Mouse (Mus musculus): Measurements from ENCODE around the gene Catip. TPM values are rescaled to one million over a fixed set of nuclear protein-coding genes. Genes with fewer than 3 reads are reported as not detected.

Gene Catip
- polyA plus RNA-seq, 1 experiment from 2014 or later, result 0.63 TPM

DNA sequence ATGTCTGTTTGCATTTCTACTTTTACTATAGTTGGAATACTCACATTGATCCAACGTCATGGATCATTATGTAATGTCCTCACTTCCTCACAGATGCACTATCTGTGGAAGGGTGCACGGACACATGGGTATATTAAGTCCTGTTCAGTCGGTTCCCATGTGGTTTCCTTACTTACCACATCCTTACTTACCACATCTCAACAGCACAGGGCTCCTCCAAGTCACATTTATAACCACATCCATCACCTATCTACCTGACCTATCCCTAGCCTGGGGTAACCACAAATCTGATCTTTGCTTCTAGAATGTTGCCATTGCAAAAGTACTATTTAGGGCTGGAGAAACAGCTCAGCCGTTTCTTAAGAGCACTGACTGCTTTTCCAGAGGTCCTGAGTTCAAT lies 11.5 kb downstream of the Catip start:
- no peaks in the 10 kb centered on the region for H3K9me3 ChIP-seq (ENCODE audit: low read depth, low read length)
- no peak overlapping the region for H3K4me2 ChIP-seq
- no peaks in the 10 kb centered on the region for H3K27me3 ChIP-seq (ENCODE audit: insufficient read depth, low read length)
- no peak overlapping the region for H3K4me3 ChIP-seq (ENCODE audit: low read depth, low read length)
- no peaks in the 10 kb centered on the region for H3K36me3 ChIP-seq (ENCODE audit: insufficient read depth)
- no peak overlapping the region for H3K9ac ChIP-seq
- no peak overlapping the region for H3K27ac ChIP-seq (ENCODE audit: low read depth)
- H3K4me1 ChIP-seq (ENCODE audit: insufficient read depth), result no peaks in the 10 kb centered on the region
- WGBS, result 45% methylated on average over 4 of the region's 4 CpGs
- no peak for ATAC-seq (ENCODE audit: insufficient read depth)
- TF ChIP-seq CTCF (IDR thresholded peaks at IDR 0.05; ENCODE audit: low read depth), result no peak
- no peak for DNase-seq

GRCm38 (mm10) chr1:74374980-74375379 lies 13.1 kb downstream of the Catip start, which contains the start of gene Slc11a1:
TSS of gene Slc11a1 (plus strand) at chr1:74375195.
- DNase-seq (no peak), ATAC-seq (ENCODE audit: insufficient read depth) (no peak)
- H3K4me1 ChIP-seq (ENCODE audit: insufficient read depth), result no peaks in the 10 kb centered on the region
- H3K36me3 ChIP-seq (ENCODE audit: insufficient read depth), result no peaks in the 10 kb centered on the region
- no peak for TF ChIP-seq CTCF (IDR thresholded peaks at IDR 0.05; ENCODE audit: low read depth)
- H3K4me2 ChIP-seq, result no peak within 1 kb of the TSS
- no peak within 1 kb of the TSS for H3K4me3 ChIP-seq (ENCODE audit: low read depth, low read length)
- no peaks in the 10 kb centered on the region for H3K9me3 ChIP-seq (ENCODE audit: low read depth, low read length)
- no peaks in the 10 kb centered on the region for H3K27me3 ChIP-seq (ENCODE audit: insufficient read depth, low read length)
- H3K27ac ChIP-seq (ENCODE audit: low read depth), result no peak within 1 kb of the TSS
- no peak within 1 kb of the TSS for H3K9ac ChIP-seq
- 64% methylated on average over 8 of the region's 8 CpGs for WGBS

GRCm38 (mm10) chr1:74375561-74375960 lies 13.7 kb downstream of the Catip start:
- no peaks in the 10 kb centered on the region for H3K36me3 ChIP-seq (ENCODE audit: insufficient read depth)
- no peak for ATAC-seq (ENCODE audit: insufficient read depth)
- WGBS, result 74% methylated on average over 10 of the region's 10 CpGs

DNA sequence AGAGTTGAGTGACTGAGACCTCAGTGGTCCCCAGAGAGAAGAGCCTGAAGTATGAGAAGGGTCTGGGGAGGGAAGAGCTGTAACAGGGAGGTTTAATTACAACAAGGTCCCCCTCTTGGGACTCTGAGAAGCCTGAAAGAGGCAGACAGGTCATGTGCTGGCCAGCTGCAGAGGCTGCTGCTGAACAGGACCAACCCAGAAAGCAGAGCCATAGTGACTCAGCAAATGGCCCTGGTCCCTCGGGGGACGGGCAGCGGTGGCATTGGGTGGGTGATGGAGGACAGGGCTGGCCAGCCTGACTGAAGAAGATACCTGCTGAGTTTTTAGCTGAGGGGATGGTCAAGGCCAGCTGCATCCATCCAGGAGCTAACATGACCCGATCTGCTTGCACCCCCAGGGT lies 14.5 kb downstream of the Catip start:
- 81% methylated on average over 4 of the region's 4 CpGs for WGBS
- no peak for ATAC-seq (ENCODE audit: insufficient read depth)

More at GRCm38 (mm10) chr1:74375561-74375960, 13.7 kb downstream of the Catip start:
- Histone ChIP-seq H3K4me2 (no peak overlapping the region), H3K9ac (no peak overlapping the region), H3K27me3 (ENCODE audit: insufficient read depth, low read length) (no peaks in the 10 kb centered on the region), H3K9me3 (ENCODE audit: low read depth, low read length) (no peaks in the 10 kb centered on the region), H3K4me1 (ENCODE audit: insufficient read depth) (no peaks in the 10 kb centered on the region), H3K4me3 (ENCODE audit: low read depth, low read length) (no peak overlapping the region), H3K27ac (ENCODE audit: low read depth) (no peak overlapping the region)
- no peak for DNase-seq
- TF ChIP-seq CTCF (IDR thresholded peaks at IDR 0.05; ENCODE audit: low read depth), result no peak

GRCm38 (mm10) chr1:74379058-74379504 lies 17.2 kb downstream of the Catip start:
- Histone ChIP-seq H3K9me3 (ENCODE audit: low read depth, low read length) (no peaks in the 10 kb centered on the region), H3K4me2 (no peak overlapping the region), H3K27me3 (ENCODE audit: insufficient read depth, low read length) (no peaks in the 10 kb centered on the region), H3K4me3 (ENCODE audit: low read depth, low read length) (no peak overlapping the region), H3K4me1 (ENCODE audit: insufficient read depth) (no peaks in the 10 kb centered on the region), H3K27ac (ENCODE audit: low read depth) (no peak overlapping the region), H3K36me3 (ENCODE audit: insufficient read depth) (no peaks in the 10 kb centered on the region), H3K9ac (no peak overlapping the region)
- WGBS, result 81% methylated on average over 7 of the region's 7 CpGs
- ATAC-seq (ENCODE audit: insufficient read depth) (no peak), DNase-seq (no peak)
- TF ChIP-seq CTCF (IDR thresholded peaks at IDR 0.05; ENCODE audit: low read depth), result no peak

More for the DNA sequence above, 14.5 kb downstream of the Catip start:
- no peaks in the 10 kb centered on the region for H3K4me1 ChIP-seq (ENCODE audit: insufficient read depth)
- H3K36me3 ChIP-seq (ENCODE audit: insufficient read depth), result no peaks in the 10 kb centered on the region
- H3K4me3 ChIP-seq (ENCODE audit: low read depth, low read length), result no peak overlapping the region
- no peak overlapping the region for H3K9ac ChIP-seq
- TF ChIP-seq CTCF (IDR thresholded peaks at IDR 0.05; ENCODE audit: low read depth), result no peak
- H3K4me2 ChIP-seq, result no peak overlapping the region
- H3K9me3 ChIP-seq (ENCODE audit: low read depth, low read length), result no peaks in the 10 kb centered on the region
- no peak for DNase-seq
- no peaks in the 10 kb centered on the region for H3K27me3 ChIP-seq (ENCODE audit: insufficient read depth, low read length)
- H3K27ac ChIP-seq (ENCODE audit: low read depth), result no peak overlapping the region

DNA sequence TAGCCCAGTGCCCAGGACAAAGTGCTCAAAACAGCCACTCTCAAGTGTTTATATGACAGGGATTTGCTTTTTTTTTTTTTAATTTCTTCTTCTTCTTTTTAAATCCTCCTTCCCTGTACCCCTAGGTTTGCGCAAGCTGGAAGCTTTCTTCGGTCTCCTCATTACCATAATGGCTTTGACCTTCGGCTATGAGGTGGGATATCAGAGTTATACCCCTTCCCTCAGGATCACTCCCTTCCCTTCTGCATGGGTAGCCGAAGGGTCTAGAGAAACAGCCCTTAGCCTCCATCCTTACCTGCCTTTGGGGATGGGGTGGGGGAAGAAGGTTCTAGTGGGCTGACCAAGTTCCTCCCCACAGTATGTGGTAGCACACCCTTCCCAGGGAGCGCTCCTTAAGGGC lies 18.6 kb downstream of the Catip start:
- H3K36me3 ChIP-seq (ENCODE audit: insufficient read depth), result no peaks in the 10 kb centered on the region
- 48% methylated on average over 5 of the region's 5 CpGs for WGBS
- ATAC-seq (ENCODE audit: insufficient read depth), result no peak
- no peaks in the 10 kb centered on the region for H3K9me3 ChIP-seq (ENCODE audit: low read depth, low read length)
- H3K4me3 ChIP-seq (ENCODE audit: low read depth, low read length), result no peak overlapping the region
- no peaks in the 10 kb centered on the region for H3K27me3 ChIP-seq (ENCODE audit: insufficient read depth, low read length)
- no peak overlapping the region for H3K27ac ChIP-seq (ENCODE audit: low read depth)
- no peak overlapping the region for H3K9ac ChIP-seq
- no peak overlapping the region for H3K4me2 ChIP-seq
- no peak for DNase-seq
- H3K4me1 ChIP-seq (ENCODE audit: insufficient read depth), result no peaks in the 10 kb centered on the region
- no peak for TF ChIP-seq CTCF (IDR thresholded peaks at IDR 0.05; ENCODE audit: low read depth)

- Histone ChIP-seq H3K27me3 (ENCODE audit: insufficient read depth, low read length) (no peaks in the 10 kb centered on the region), H3K9me3 (ENCODE audit: low read depth, low read length) (no peaks in the 10 kb centered on the region), H3K4me1 (ENCODE audit: insufficient read depth) (no peaks in the 10 kb centered on the region), H3K4me2 (no peak overlapping the region), H3K9ac (no peak overlapping the region), H3K4me3 (ENCODE audit: low read depth, low read length) (no peak overlapping the region), H3K36me3 (ENCODE audit: insufficient read depth) (no peaks in the 10 kb centered on the region), H3K27ac (ENCODE audit: low read depth) (no peak overlapping the region)
- 89% methylated on average over 10 of the region's 10 CpGs for WGBS
- ATAC-seq (ENCODE audit: insufficient read depth) (no peak), DNase-seq (no peak)
- TF ChIP-seq CTCF (IDR thresholded peaks at IDR 0.05; ENCODE audit: low read depth), result no peak
Measured at GRCm38 (mm10) chr1:74381588-74382021, 19.7 kb downstream of the Catip start.

DNA sequence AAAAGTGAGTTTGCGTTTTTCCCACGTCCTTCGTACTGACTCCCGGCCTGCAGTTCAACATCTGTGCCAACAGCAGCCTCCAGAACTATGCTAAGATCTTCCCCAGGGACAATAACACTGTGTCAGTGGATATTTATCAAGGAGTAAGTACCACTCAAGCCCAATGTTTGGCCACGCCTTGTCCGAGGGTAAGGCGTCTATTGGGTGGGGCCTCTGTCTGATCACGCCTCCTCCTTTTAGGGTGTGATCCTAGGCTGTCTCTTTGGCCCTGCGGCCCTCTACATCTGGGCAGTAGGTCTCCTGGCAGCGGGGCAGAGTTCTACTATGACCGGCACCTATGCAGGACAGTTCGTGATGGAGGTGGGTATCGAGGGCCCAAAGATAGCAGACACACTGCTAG lies 21.5 kb downstream of the Catip start:
- no peak for TF ChIP-seq CTCF (IDR thresholded peaks at IDR 0.05; ENCODE audit: low read depth)
- DNase-seq, result no peak

More for the DNA sequence above, 21.5 kb downstream of the Catip start:
- no peak for ATAC-seq (ENCODE audit: insufficient read depth)
- no peaks in the 10 kb centered on the region for H3K4me1 ChIP-seq (ENCODE audit: insufficient read depth)
- H3K9ac ChIP-seq, result no peak overlapping the region
- H3K4me3 ChIP-seq (ENCODE audit: low read depth, low read length), result no peak overlapping the region
- no peaks in the 10 kb centered on the region for H3K36me3 ChIP-seq (ENCODE audit: insufficient read depth)
- 72% methylated on average over 13 of the region's 13 CpGs for WGBS
- H3K4me2 ChIP-seq, result no peak overlapping the region
- no peak overlapping the region for H3K27ac ChIP-seq (ENCODE audit: low read depth)
- no peaks in the 10 kb centered on the region for H3K27me3 ChIP-seq (ENCODE audit: insufficient read depth, low read length)
- H3K9me3 ChIP-seq (ENCODE audit: low read depth, low read length), result no peaks in the 10 kb centered on the region
